Mouse (Mus musculus): ENCODE measurements at regions not wholly inside any gene's neighbourhood (a gene's known extent, or its start where the extent isn't known, plus 50 kb on each side); places are given as distances from the start of the nearest gene placed in this dataset.

DNA sequence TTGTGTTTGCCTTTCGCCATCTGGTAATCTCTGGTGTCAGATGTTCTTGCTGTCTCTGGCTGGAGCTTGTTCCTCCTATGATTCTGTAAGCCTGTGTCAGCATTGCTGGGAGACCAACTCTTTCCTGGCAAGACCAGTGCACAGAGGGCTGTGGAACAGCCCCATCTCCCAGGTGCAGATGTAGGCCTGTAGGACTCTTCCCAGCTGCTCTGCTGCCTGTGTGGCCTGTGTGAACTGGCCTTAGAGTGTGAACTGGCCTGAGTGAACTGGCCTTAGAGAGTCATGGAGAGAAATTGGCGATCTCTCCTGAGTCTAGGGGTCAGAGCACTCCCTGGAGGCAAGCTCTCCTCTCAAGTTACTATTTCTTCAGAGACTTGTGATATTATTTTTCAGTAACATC lies 386.0 kb upstream of the Rgmb start:
- TF ChIP-seq CTCF (IDR thresholded peaks at IDR 0.05) (no peak), EP300 (IDR thresholded peaks at IDR 0.05) (no peak)
